Mouse (Mus musculus): ENCODE data around the gene Ppa1.

The Ppa1 gene

GRCm38 (mm10) chr10:61646557-61646956 is 1.8 kb upstream of the Ppa1 start:
- no peak for DNase-seq (ENCODE audit: low spot score in 2 of 2)

GRCm38 (mm10) chr10:61648737-61649645 is 639 bp downstream of the Ppa1 start:
- DNase-seq (ENCODE audit: low spot score in 2 of 2), result no peak

- DNase-seq (ENCODE audit: low spot score in 2 of 2), result no peak
These were observed 5.8 kb downstream of the Ppa1 start for GRCm38 (mm10) chr10:61654105-61654504.

GRCm38 (mm10) chr10:61654691-61655090 is 6.3 kb downstream of the Ppa1 start:
- DNase-seq (ENCODE audit: low spot score in 2 of 2), result no peak

GRCm38 (mm10) chr10:61655188-61655587 is 6.8 kb downstream of the Ppa1 start:
- DNase-seq (ENCODE audit: low spot score in 2 of 2), result no peak

- DNase-seq (ENCODE audit: low spot score in 2 of 2), result no peak
These were observed 8.9 kb downstream of the Ppa1 start for GRCm38 (mm10) chr10:61656928-61657882.

GRCm38 (mm10) chr10:61657985-61658384 is 9.6 kb downstream of the Ppa1 start:
- no peak for DNase-seq (ENCODE audit: low spot score in 2 of 2)

GRCm38 (mm10) chr10:61661887-61662286 is 13.5 kb downstream of the Ppa1 start:
- no peak for DNase-seq (ENCODE audit: low spot score in 2 of 2)

- DNase-seq (ENCODE audit: low spot score in 2 of 2), result no peak
These were observed 14.1 kb downstream of the Ppa1 start for GRCm38 (mm10) chr10:61662391-61662988.

GRCm38 (mm10) chr10:61665111-61665510 is 16.8 kb downstream of the Ppa1 start:
- no peak for DNase-seq (ENCODE audit: low spot score in 2 of 2)

- no peak for DNase-seq (ENCODE audit: low spot score in 2 of 2)
These were observed 17.3 kb downstream of the Ppa1 start for GRCm38 (mm10) chr10:61665651-61666050.

- no peak for DNase-seq (ENCODE audit: low spot score in 2 of 2)
These were observed 20.9 kb downstream of the Ppa1 start for GRCm38 (mm10) chr10:61669289-61669688.

GRCm38 (mm10) chr10:61669896-61670295 is 21.5 kb downstream of the Ppa1 start:
- DNase-seq (ENCODE audit: low spot score in 2 of 2), result no peak

- no peak for DNase-seq (ENCODE audit: low spot score in 2 of 2)
These were observed 22.4 kb downstream of the Ppa1 start for GRCm38 (mm10) chr10:61670758-61671157.

- no peak for DNase-seq (ENCODE audit: low spot score in 2 of 2)
These were observed 27.6 kb downstream of the Ppa1 start for GRCm38 (mm10) chr10:61675935-61676334.

GRCm38 (mm10) chr10:61679545-61679944 is 31.2 kb downstream of the Ppa1 start:
- no peak for DNase-seq (ENCODE audit: low spot score in 2 of 2)

- DNase-seq (ENCODE audit: low spot score in 2 of 2), result peak; percentile 98
These were observed 31.9 kb downstream of the Ppa1 start, which contains the start of gene Sar1a for GRCm38 (mm10) chr10:61680015-61680913. TSS of gene Sar1a (plus strand) at chr10:61680299.

GRCm38 (mm10) chr10:61689405-61689804 is 41.1 kb downstream of the Ppa1 start:
- DNase-seq (ENCODE audit: low spot score in 2 of 2), result no peak

GRCm38 (mm10) chr10:61693563-61693962 is 45.2 kb downstream of the Ppa1 start:
- DNase-seq (ENCODE audit: low spot score in 2 of 2), result no peak

GRCm38 (mm10) chr10:61694870-61695670 is 46.7 kb downstream of the Ppa1 start, which contains the start of gene Tysnd1:
TSS of gene Tysnd1 (plus strand) at chr10:61695514.
- peak; percentile 95 to 98 for DNase-seq (ENCODE audit: low spot score in 2 of 2)
